8 mouse cellular contexts compared by ENCODE assay signal in genomic region chr1:36263833-36264488, GRCm38 (mm10). TPM values are rescaled to one million over a fixed set of nuclear protein-coding genes. Genes with fewer than 3 reads are reported as not detected.
DNase-seq lines count a peak whose midpoint lies in the region; ATAC-seq and TF ChIP-seq lines count a peak whose summit lies in the region.

No protein-coding gene starts in this region.

- no peak overlapping the region for H3K4me3 ChIP-seq in intestine, embryonic 14.5 days (ENCODE audit: low read depth, low read length)
- no peak overlapping the region for H3K4me3 ChIP-seq in lung, embryonic 14.5 days (ENCODE audit: low read depth, low read length)
- no peak overlapping the region for H3K4me3 ChIP-seq in stomach, embryonic 15.5 days (replicated peaks)
- H3K4me3 ChIP-seq in forebrain, embryonic 15.5 days = no peak overlapping the region

- no peaks in the 10 kb centered on the region for H3K27me3 ChIP-seq in intestine, embryonic 14.5 days (replicated peaks; ENCODE audit: control insufficient read depth, insufficient read depth, low read length)
- H3K27me3 ChIP-seq in lung, embryonic 14.5 days (ENCODE audit: insufficient read depth, low read length) = no peaks in the 10 kb centered on the region
- H3K27me3 ChIP-seq in stomach, embryonic 15.5 days (replicated peaks) = no peaks in the 10 kb centered on the region
- H3K27me3 ChIP-seq in forebrain, embryonic 15.5 days = no peaks in the 10 kb centered on the region

- no peaks in the 10 kb centered on the region for H3K36me3 ChIP-seq in intestine, embryonic 14.5 days (ENCODE audit: control insufficient read depth, insufficient read depth, low read length)
- H3K36me3 ChIP-seq in lung, embryonic 14.5 days (ENCODE audit: insufficient read depth) = no peaks in the 10 kb centered on the region
- H3K36me3 ChIP-seq in stomach, embryonic 15.5 days = no peaks in the 10 kb centered on the region
- H3K36me3 ChIP-seq in forebrain, embryonic 15.5 days = no peaks in the 10 kb centered on the region

- ATAC-seq in common myeloid progenitor, adult 5-6 weeks (replicated peaks; ENCODE audit: low read depth, poor library complexity, severe bottlenecking) = peak; percentile 81
- no peak for ATAC-seq in intestine, embryonic 14.5 days (replicated peaks; ENCODE audit: low FRiP score, low TSS enrichment, low read depth)
- no peak for ATAC-seq in lung, embryonic 14.5 days (ENCODE audit: insufficient read depth)
- no peak for ATAC-seq in stomach, embryonic 15.5 days (ENCODE audit: insufficient read depth, low FRiP score, low read depth)
- no peak for ATAC-seq in forebrain, embryonic 15.5 days (replicated peaks)

- H3K9ac ChIP-seq in intestine, embryonic 14.5 days (ENCODE audit: low read length) = no peak overlapping the region
- no peak overlapping the region for H3K9ac ChIP-seq in lung, embryonic 14.5 days
- no peak overlapping the region for H3K9ac ChIP-seq in stomach, embryonic 15.5 days
- H3K9ac ChIP-seq in forebrain, embryonic 15.5 days (replicated peaks) = no peak overlapping the region

- H3K9me3 ChIP-seq in intestine, embryonic 14.5 days (ENCODE audit: control insufficient read depth, low read length) = 0 out of 2 replicates have a peak, but pooled peaks cover 3% of the 10 kb centered on the region
- H3K9me3 ChIP-seq in lung, embryonic 14.5 days (ENCODE audit: low read depth, low read length) = no peaks in the 10 kb centered on the region
- no peaks in the 10 kb centered on the region for H3K9me3 ChIP-seq in stomach, embryonic 15.5 days
- H3K9me3 ChIP-seq in forebrain, embryonic 15.5 days = no peaks in the 10 kb centered on the region

- DNase-seq in adrenal gland, adult 2 months = peak; percentile 60
- DNase-seq in adrenal gland, postnatal 25 days = no peak
- no peak for DNase-seq in intestine, embryonic 14.5 days (ENCODE audit: low spot score)
- DNase-seq in lung, embryonic 14.5 days = peak; percentile 79
- no peak for DNase-seq in embryo, embryonic 9.5 days (ENCODE audit: extremely low spot score)

- peak overlapping the region; percentile 65 for H3K27ac ChIP-seq in intestine, embryonic 14.5 days (ENCODE audit: low read depth)
- peak overlapping the region; percentile 67; the same call in 1 of the 2 replicates for H3K27ac ChIP-seq in lung, embryonic 14.5 days (ENCODE audit: low read depth)
- peak overlapping the region; percentile 37 for H3K27ac ChIP-seq in stomach, embryonic 15.5 days
- no peak overlapping the region for H3K27ac ChIP-seq in forebrain, embryonic 15.5 days (replicated peaks)

- no peak overlapping the region for H3K4me2 ChIP-seq in intestine, embryonic 14.5 days (ENCODE audit: low read length)
- H3K4me2 ChIP-seq in lung, embryonic 14.5 days = peak overlapping the region; percentile 40; the same call in 1 of the 2 replicates
- H3K4me2 ChIP-seq in stomach, embryonic 15.5 days = 0 out of 2 replicates have a peak overlapping the region, but pooled peaks have one; percentile 19
- H3K4me2 ChIP-seq in forebrain, embryonic 15.5 days (replicated peaks) = no peak overlapping the region

- WGBS in intestine, embryonic 14.5 days = 57% methylated on average over 13 of the region's 13 CpGs
- WGBS in lung, embryonic 14.5 days = 46% methylated on average over 13 of the region's 13 CpGs
- 50% methylated on average over 13 of the region's 13 CpGs for whole genome bisulfite sequencing in stomach, embryonic 15.5 days
- 70% methylated on average over 13 of the region's 13 CpGs for WGBS in forebrain, embryonic 15.5 days

- no peak for TF ChIP-seq CTCF in lung, embryonic 14.5 days (IDR thresholded peaks at IDR 0.05; ENCODE audit: low read depth)

- H3K4me1 ChIP-seq in intestine, embryonic 14.5 days (replicated peaks; ENCODE audit: control insufficient read depth, insufficient read depth, low read length) = no peaks in the 10 kb centered on the region
- H3K4me1 ChIP-seq in lung, embryonic 14.5 days (ENCODE audit: insufficient read depth) = no peaks in the 10 kb centered on the region
- H3K4me1 ChIP-seq in stomach, embryonic 15.5 days = 0 out of 2 replicates have a peak, but pooled peaks cover under 1% of the 10 kb centered on the region
- no peaks in the 10 kb centered on the region for H3K4me1 ChIP-seq in forebrain, embryonic 15.5 days

RNA-seq across cellular contexts. Expression of gene Neurl3, which starts 10.5 kb away (rescaled TPM):
- 1 to 10 TPM; 4.3 to 9.5 TPM for total RNA-seq in adrenal gland, adult 2 months (2021)
- polyA plus RNA-seq in adrenal gland, adult 2 months (2012; rRNA removed) = 6.3 and 7.6 TPM in 2 replicates
- 4.3 and 4.6 TPM in 2 replicates for total RNA-seq in adrenal gland, postnatal 25 days (2021)
- 20.1 and 22.6 TPM in 2 replicates for total RNA-seq in common myeloid progenitor, adult 5-6 weeks (2017)
- polyA plus RNA-seq in intestine, embryonic 14.5 days (2014; fragmentation: Nextera tagmentation; extraction: Ambion mirVana) = 13.4 and 16.2 TPM in 2 replicates
- polyA plus RNA-seq in lung, embryonic 14.5 days (2014; fragmentation: Nextera tagmentation; extraction: Ambion mirVana) = 2.6 and 4.5 TPM in 2 replicates
- polyA plus RNA-seq in stomach, embryonic 15.5 days (2015; fragmentation: Nextera tagmentation; extraction: Ambion mirVana) = 15.6 and 18.7 TPM in 2 replicates
- polyA plus RNA-seq in forebrain, embryonic 15.5 days (2015; fragmentation: Nextera tagmentation; extraction: Ambion mirVana) = 0.53 and 0.59 TPM in 2 replicates

RNA-seq across cellular contexts. Expression of gene Uggt1, which starts 19.4 kb away (rescaled TPM):
- 10 to 100 TPM; 39.4 to 48.5 TPM for total RNA-seq in adrenal gland, adult 2 months (2021)
- 7.6 and 9.9 TPM in 2 replicates for polyA plus RNA-seq in adrenal gland, adult 2 months (2012; rRNA removed)
- total RNA-seq in adrenal gland, postnatal 25 days (2021) = 47.5 and 53.2 TPM in 2 replicates
- total RNA-seq in common myeloid progenitor, adult 5-6 weeks (2017) = 73.2 and 82.4 TPM in 2 replicates
- polyA plus RNA-seq in intestine, embryonic 14.5 days (2014; fragmentation: Nextera tagmentation; extraction: Ambion mirVana) = 71.5 and 75.3 TPM in 2 replicates
- polyA plus RNA-seq in lung, embryonic 14.5 days (2014; fragmentation: Nextera tagmentation; extraction: Ambion mirVana) = 76.6 and 80.4 TPM in 2 replicates
- polyA plus RNA-seq in stomach, embryonic 15.5 days (2015; fragmentation: Nextera tagmentation; extraction: Ambion mirVana) = 52.8 and 60.3 TPM in 2 replicates
- 54.7 and 55.4 TPM in 2 replicates for polyA plus RNA-seq in forebrain, embryonic 15.5 days (2015; fragmentation: Nextera tagmentation; extraction: Ambion mirVana)

RNA-seq across cellular contexts. Expression of gene Arid5a, which starts 43.6 kb away (rescaled TPM):
- 1 to 10 TPM; 5.2 to 5.9 TPM for total RNA-seq in adrenal gland, adult 2 months (2021)
- 4.1 and 5.3 TPM in 2 replicates for polyA plus RNA-seq in adrenal gland, adult 2 months (2012; rRNA removed)
- 2.7 and 3.5 TPM in 2 replicates for total RNA-seq in adrenal gland, postnatal 25 days (2021)
- 14.2 and 23.1 TPM in 2 replicates for total RNA-seq in common myeloid progenitor, adult 5-6 weeks (2017)
- polyA plus RNA-seq in intestine, embryonic 14.5 days (2014; fragmentation: Nextera tagmentation; extraction: Ambion mirVana) = 2.2 and 3.2 TPM in 2 replicates
- polyA plus RNA-seq in lung, embryonic 14.5 days (2014; fragmentation: Nextera tagmentation; extraction: Ambion mirVana) = 5.4 and 6.6 TPM in 2 replicates
- polyA plus RNA-seq in stomach, embryonic 15.5 days (2015; fragmentation: Nextera tagmentation; extraction: Ambion mirVana) = 3.5 and 4.7 TPM in 2 replicates
- 3.2 and 3.6 TPM in 2 replicates for polyA plus RNA-seq in forebrain, embryonic 15.5 days (2015; fragmentation: Nextera tagmentation; extraction: Ambion mirVana)

Comparison
In these comparisons a context has a peak if more than half of its experiments do, and no peak if none do; other contexts are left out.
1. DNase-seq: peak in adrenal gland, adult 2 months (single experiment) and lung, embryonic 14.5 days (single experiment); none in adrenal gland, postnatal 25 days (single experiment), intestine, embryonic 14.5 days (single experiment) and embryo, embryonic 9.5 days (single experiment).
2. H3K4me2 ChIP-seq: peak in lung, embryonic 14.5 days (single experiment) and stomach, embryonic 15.5 days (single experiment); none in intestine, embryonic 14.5 days (single experiment) and forebrain, embryonic 15.5 days (single experiment).